Mouse (Mus musculus): ENCODE data around the gene Bax.

Gene Bax

DNA sequence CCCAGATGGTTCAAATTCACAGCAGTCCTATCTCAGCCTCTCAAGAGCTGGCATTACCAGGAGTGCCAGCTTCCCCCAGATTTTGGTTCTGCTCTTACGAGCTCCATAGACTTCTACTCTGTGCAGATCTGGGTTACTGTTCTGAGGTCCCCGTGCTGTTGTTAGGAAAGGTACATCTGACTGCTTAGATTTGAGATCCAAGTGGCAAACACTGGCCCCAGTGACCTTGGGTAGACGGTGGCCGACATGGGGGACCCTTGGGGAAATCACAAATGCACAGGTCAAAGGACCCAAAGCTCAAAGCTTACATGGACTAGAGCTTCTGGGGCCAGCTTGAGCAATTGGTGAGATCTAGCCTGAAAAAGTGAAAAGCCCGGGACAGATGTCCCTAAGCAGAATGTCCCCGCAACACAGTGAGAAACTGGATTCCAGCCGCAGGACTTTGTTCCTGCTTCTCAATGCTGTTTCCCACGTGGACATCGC, 9.9 kb downstream of the Bax start:
- DNase-seq (ENCODE audit: low spot score) = no peak

DNA sequence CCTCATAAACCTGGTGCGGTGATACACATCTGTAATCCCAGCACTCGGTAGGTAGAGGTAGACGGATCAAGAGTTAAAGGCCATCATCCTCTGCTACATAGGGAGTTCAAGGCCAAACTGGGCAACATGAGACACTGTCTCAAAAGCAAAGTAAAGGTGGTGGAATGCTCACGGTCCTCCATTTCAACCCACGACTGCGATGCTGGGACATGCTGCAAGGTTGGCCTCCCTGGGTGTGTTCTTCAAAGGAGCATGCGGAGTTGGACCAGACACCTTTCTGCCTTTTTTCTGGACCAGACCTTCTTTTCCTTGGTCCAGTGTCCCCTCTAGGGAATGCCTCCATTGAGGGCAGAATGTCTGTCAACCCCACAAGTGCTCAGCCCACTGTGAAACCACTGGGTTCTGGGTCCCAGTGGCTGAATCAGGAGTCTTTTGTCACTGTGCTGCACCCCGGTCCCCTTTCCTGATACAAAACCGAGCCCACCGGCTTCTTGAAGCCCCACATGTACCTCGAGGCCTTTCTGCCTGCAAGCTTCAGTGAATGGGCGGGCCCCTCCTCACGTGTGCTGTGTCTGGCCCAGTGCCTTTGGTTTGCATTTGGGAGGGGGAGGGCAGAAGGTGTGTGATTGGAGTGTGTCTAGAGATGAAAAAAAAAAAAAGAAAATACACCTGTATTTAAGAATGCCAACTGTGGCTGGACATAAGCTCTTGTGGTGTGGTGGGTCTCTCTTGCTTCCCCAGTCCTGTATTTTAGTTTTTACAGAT, 10.6 kb downstream of the Bax start:
- DNase-seq (ENCODE audit: low spot score) = no peak

GRCm38 (mm10) chr7:45454971-45455370, 11.7 kb downstream of the Bax start:
- DNase-seq (ENCODE audit: low spot score) = no peak

- DNase-seq (ENCODE audit: low spot score) = peak; percentile 86
Observed at GRCm38 (mm10) chr7:45451344-45451982, 15.2 kb downstream of the Bax start.

DNA sequence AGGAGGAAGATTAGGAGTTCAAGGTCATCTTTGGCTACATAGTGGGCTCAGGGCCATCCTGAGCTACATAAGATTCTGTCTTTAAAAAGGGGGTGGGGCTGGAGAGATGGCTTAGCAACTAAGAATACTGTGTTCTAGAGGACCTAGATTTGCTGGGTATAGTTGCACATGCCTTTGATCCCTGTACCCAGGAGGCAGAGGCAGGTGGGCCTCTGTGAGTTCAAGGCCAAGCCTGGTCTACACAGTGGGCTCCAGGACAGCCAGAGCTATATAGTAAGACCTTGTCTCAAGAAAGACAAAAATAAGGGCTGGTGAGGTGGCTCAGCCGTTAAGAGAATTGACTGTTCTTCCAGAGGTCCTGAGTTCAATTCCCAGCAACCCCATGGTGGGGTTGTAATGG, 16.7 kb downstream of the Bax start:
- no peak for DNase-seq (ENCODE audit: low spot score)

- DNase-seq (ENCODE audit: low spot score) = no peak
Observed at GRCm38 (mm10) chr7:45447325-45447990, 19.2 kb downstream of the Bax start.

DNA sequence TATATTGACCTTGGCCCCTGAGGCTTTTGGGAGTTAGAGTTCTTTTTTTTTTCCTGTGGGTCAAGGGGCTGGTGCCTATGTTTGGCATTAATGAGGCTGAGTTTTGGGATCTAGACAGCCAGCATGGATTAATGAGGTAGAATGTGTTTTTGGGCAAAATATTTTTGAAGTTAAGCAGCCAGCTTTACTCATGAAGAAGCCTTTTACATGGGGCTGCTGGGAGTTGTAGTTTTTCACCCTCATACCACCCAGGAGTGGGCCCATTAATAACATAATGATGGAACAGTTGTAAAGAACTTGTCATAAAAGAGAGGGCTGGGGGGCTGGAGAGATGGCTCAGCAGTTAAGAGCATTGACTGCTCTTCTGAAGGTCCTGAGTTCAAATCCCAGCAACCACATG, 20.1 kb downstream of the Bax start:
- no peak for DNase-seq (ENCODE audit: low spot score)

- no peak for DNase-seq (ENCODE audit: low spot score)
Observed at GRCm38 (mm10) chr7:45443526-45444420, 22.9 kb downstream of the Bax start.

- DNase-seq (ENCODE audit: low spot score) = no peak
Observed at GRCm38 (mm10) chr7:45437521-45438276, 29.0 kb downstream of the Bax start, which contains the start of gene Ruvbl2. Ruvbl2 (minus strand) TSS chr7:45438096.

GRCm38 (mm10) chr7:45437046-45437445, 29.7 kb downstream of the Bax start:
- no peak for DNase-seq (ENCODE audit: low spot score)

GRCm38 (mm10) chr7:45436444-45436843, 30.3 kb downstream of the Bax start:
- DNase-seq (ENCODE audit: low spot score) = no peak

GRCm38 (mm10) chr7:45435038-45435437, 31.7 kb downstream of the Bax start:
- no peak for DNase-seq (ENCODE audit: low spot score)

GRCm38 (mm10) chr7:45434203-45435015, 32.3 kb downstream of the Bax start, which contains the start of gene Gys1:
Gys1 (plus strand) TSS chr7:45434844.
- peak; percentile 100 for DNase-seq (ENCODE audit: low spot score)

GRCm38 (mm10) chr7:45433835-45434202, 32.9 kb downstream of the Bax start:
- no peak for DNase-seq (ENCODE audit: low spot score)

DNA sequence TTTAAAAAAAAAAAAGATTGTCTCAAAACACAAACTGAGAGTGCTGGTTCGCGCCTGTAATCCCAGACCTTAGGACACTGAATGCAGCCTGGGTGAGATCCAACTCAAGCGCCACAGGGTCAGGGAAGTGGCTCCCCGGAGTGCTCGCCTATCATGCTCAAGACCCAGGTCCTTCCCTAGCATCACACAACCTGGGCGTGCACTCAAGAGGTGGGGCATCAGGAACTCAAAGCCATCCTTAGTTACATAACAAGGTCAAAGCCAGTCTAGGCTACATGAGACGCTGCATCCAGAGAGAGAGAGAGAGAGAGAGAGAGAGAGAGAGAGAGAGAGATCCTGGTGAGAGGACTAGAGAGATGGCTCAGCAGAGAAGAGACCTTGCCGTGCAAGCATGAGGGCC, 40.1 kb downstream of the Bax start:
- DNase-seq (ENCODE audit: low spot score) = no peak

GRCm38 (mm10) chr7:45421194-45421593, 45.5 kb downstream of the Bax start:
- no peak for DNase-seq (ENCODE audit: low spot score)

GRCm38 (mm10) chr7:45420615-45420919, 46.1 kb downstream of the Bax start, which contains the start of gene Lhb:
Lhb (plus strand) TSS chr7:45420820.
- no peak for DNase-seq (ENCODE audit: low spot score)

GRCm38 (mm10) chr7:45419859-45420614, 46.7 kb downstream of the Bax start:
- DNase-seq (ENCODE audit: low spot score) = no peak

DNA sequence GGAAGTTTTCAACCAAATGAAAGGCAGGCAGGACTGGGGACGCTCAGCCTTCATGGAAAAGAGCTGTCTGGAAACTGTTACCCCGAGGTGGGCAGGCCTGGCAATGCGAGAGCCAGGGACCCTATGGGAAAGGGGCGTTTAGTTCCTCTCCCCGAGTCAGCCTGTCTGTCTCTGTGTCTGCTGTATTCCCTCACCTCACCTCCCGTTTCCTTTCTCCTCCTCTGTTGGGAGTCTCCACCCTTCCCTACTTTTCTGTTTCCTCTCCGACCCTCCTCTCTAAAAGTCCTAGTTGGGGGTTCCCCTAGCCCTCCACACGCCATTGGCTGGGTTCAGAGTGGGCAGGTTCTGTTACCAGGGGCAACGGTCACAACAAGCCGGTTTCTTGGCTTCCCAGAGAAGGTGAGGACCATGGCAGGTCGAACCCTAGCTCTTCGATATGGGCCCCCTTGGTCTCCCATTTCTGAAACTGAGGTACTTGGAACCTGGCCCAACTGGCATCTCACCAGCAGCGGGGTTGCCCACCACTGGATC, 48.7 kb downstream of the Bax start:
- DNase-seq (ENCODE audit: low spot score) = no peak

All from layer of hippocampus, adult 9-10 months (tissue).